ENCODE assay signal across 14 mouse cellular contexts in the genomic region with DNA sequence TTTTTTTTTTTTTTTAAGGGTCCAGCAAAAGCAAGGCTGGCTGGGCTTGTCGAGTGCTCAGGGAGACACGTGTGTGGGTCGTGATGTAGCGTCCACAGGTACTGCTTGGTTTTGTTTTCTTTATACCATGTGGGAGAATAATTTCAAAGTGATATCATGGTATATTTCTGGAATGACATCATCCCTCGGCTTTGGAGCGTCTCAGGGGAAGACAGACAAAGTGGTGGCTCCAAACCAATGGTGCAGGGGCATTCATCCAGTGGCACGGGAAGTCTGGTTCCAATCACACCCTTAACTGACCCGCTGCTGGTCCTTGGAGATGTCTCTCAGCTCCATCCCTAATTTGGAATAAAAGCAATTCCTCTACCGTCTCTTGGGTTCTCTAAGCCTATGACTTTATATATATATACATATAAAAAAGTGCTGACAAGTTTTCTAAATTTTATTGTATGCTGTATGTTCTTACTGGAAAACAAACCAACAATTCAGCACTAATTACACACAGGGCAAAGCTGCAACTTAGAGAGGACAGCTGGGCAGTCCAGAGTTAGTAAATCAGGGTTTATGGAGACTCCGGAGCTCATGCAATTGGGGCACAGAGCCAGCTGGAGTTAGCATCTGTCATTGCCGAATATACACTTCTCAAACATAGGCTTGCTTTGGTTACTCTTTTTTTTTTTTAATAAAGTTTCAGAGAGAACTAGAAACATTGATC.
DNase-seq lines count a peak whose midpoint lies in the region; ATAC-seq lines count a peak whose summit lies in the region.
"Had no signal": no experiment of that assay in that cellular context is flagged by ENCODE, and none has a peak within 500 bp of the region (broad histone marks: within the 10 kb centered on the region; RNA-seq: fewer than 3 reads in every experiment).

No protein-coding gene starts in this region.

- 64% methylated on average over 11 of the region's 11 CpGs for WGBS in kidney, embryonic 14.5 days
- 84% methylated on average over 11 of the region's 11 CpGs for WGBS in midbrain, embryonic 11.5 days
- 83% methylated on average over 11 of the region's 11 CpGs for WGBS in midbrain, embryonic 16.5 days
- 36% methylated on average over 11 of the region's 11 CpGs for WGBS in stomach, embryonic 16.5 days

- H3K9ac ChIP-seq in kidney, embryonic 14.5 days (ENCODE audit: low read depth, low read length), result no peak overlapping the region
- H3K9ac ChIP-seq in midbrain, embryonic 11.5 days (ENCODE audit: low read length), result no peak overlapping the region
- H3K9ac ChIP-seq in midbrain, embryonic 16.5 days (ENCODE audit: low read depth, low read length), result no peak overlapping the region
- no peak overlapping the region for H3K9ac ChIP-seq in stomach, embryonic 16.5 days (ENCODE audit: low read length)
- H3K9ac ChIP-seq: forebrain, postnatal 0 days; limb, embryonic 13.5 days had no signal

- no peaks in the 10 kb centered on the region for H3K9me3 ChIP-seq in kidney, embryonic 14.5 days (ENCODE audit: control insufficient read depth, low read length)
- H3K9me3 ChIP-seq in midbrain, embryonic 11.5 days (ENCODE audit: control insufficient read depth, low read length), result no peaks in the 10 kb centered on the region
- H3K9me3 ChIP-seq in midbrain, embryonic 16.5 days (replicated peaks; ENCODE audit: control insufficient read depth, low read length, poor library complexity, severe bottlenecking), result no peaks in the 10 kb centered on the region
- no peaks in the 10 kb centered on the region for H3K9me3 ChIP-seq in stomach, embryonic 16.5 days (replicated peaks; ENCODE audit: control insufficient read depth, low read length)
- H3K9me3 ChIP-seq: limb, embryonic 13.5 days had no signal

- peak; percentile 60; the same call in 1 of the 2 replicates for ATAC-seq in kidney, embryonic 14.5 days (ENCODE audit: low FRiP score, low TSS enrichment)
- ATAC-seq in midbrain, embryonic 11.5 days (ENCODE audit: low FRiP score), result no peak
- ATAC-seq in midbrain, embryonic 16.5 days, result no peak
- peak; percentile 60 for ATAC-seq in stomach, embryonic 16.5 days (ENCODE audit: insufficient read depth, low FRiP score)
- ATAC-seq in monocyte, adult 5-6 weeks (replicated peaks; ENCODE audit: insufficient number of reproducible peaks, low FRiP score, low TSS enrichment, poor library complexity, severe bottlenecking), result no peak
- ATAC-seq: forebrain, postnatal 0 days had no signal

- H3K36me3 ChIP-seq in kidney, embryonic 14.5 days (ENCODE audit: control insufficient read depth, insufficient read depth, low read length), result no peaks in the 10 kb centered on the region
- no peaks in the 10 kb centered on the region for H3K36me3 ChIP-seq in midbrain, embryonic 11.5 days (ENCODE audit: control insufficient read depth, insufficient read depth, low read length)
- H3K36me3 ChIP-seq in midbrain, embryonic 16.5 days (ENCODE audit: control insufficient read depth, insufficient read depth, low read length), result no peaks in the 10 kb centered on the region
- no peaks in the 10 kb centered on the region for H3K36me3 ChIP-seq in stomach, embryonic 16.5 days (ENCODE audit: control insufficient read depth, insufficient read depth, low read length)
- H3K36me3 ChIP-seq: limb, embryonic 13.5 days had no signal

- H3K4me3 ChIP-seq in kidney, embryonic 14.5 days (ENCODE audit: low read length), result no peak overlapping the region
- no peak overlapping the region for H3K4me3 ChIP-seq in midbrain, embryonic 11.5 days (ENCODE audit: low read depth, low read length)
- H3K4me3 ChIP-seq in midbrain, embryonic 16.5 days (ENCODE audit: low read depth, low read length), result no peak overlapping the region
- H3K4me3 ChIP-seq in stomach, embryonic 16.5 days (replicated peaks; ENCODE audit: low read length), result no peak overlapping the region
- H3K4me3 ChIP-seq: layer of hippocampus, adult 2 months; limb, embryonic 13.5 days had no signal

- H3K4me1 ChIP-seq in kidney, embryonic 14.5 days (ENCODE audit: control insufficient read depth, insufficient read depth, low read length), result no peaks in the 10 kb centered on the region
- H3K4me1 ChIP-seq in midbrain, embryonic 11.5 days (ENCODE audit: control insufficient read depth, insufficient read depth, low read length), result no peaks in the 10 kb centered on the region
- H3K4me1 ChIP-seq in midbrain, embryonic 16.5 days (ENCODE audit: control insufficient read depth, insufficient read depth, low read length), result no peaks in the 10 kb centered on the region
- peaks cover 4% of the 10 kb centered on the region; the same call in 1 of the 2 replicates for H3K4me1 ChIP-seq in stomach, embryonic 16.5 days (ENCODE audit: control insufficient read depth, insufficient read depth, low read length)

- H3K27ac ChIP-seq in kidney, embryonic 14.5 days (ENCODE audit: low read depth, low read length), result no peak overlapping the region
- H3K27ac ChIP-seq in midbrain, embryonic 11.5 days (ENCODE audit: low read depth, low read length), result no peak overlapping the region
- H3K27ac ChIP-seq in midbrain, embryonic 16.5 days (ENCODE audit: low read length), result no peak overlapping the region
- H3K27ac ChIP-seq in stomach, embryonic 16.5 days (ENCODE audit: low read length), result no peak overlapping the region
- H3K27ac ChIP-seq: layer of hippocampus, adult 2 months; limb, embryonic 13.5 days had no signal

- H3K27me3 ChIP-seq in kidney, embryonic 14.5 days (ENCODE audit: control insufficient read depth, insufficient read depth, low read length), result no peaks in the 10 kb centered on the region
- no peaks in the 10 kb centered on the region for H3K27me3 ChIP-seq in midbrain, embryonic 11.5 days (ENCODE audit: control insufficient read depth, insufficient read depth, low read length)
- no peaks in the 10 kb centered on the region for H3K27me3 ChIP-seq in midbrain, embryonic 16.5 days (ENCODE audit: control insufficient read depth, insufficient read depth, low read depth, low read length)
- no peaks in the 10 kb centered on the region for H3K27me3 ChIP-seq in stomach, embryonic 16.5 days (ENCODE audit: control insufficient read depth, insufficient read depth, low read length)
- H3K27me3 ChIP-seq: limb, embryonic 13.5 days had no signal

- H3K4me2 ChIP-seq in kidney, embryonic 14.5 days (replicated peaks; ENCODE audit: low read depth, low read length), result no peak overlapping the region
- no peak overlapping the region for H3K4me2 ChIP-seq in midbrain, embryonic 11.5 days
- H3K4me2 ChIP-seq in midbrain, embryonic 16.5 days (ENCODE audit: low read length), result no peak overlapping the region
- peak overlapping the region; percentile 11; the same call in 1 of the 2 replicates for H3K4me2 ChIP-seq in stomach, embryonic 16.5 days (ENCODE audit: low read depth, low read length)
- H3K4me2 ChIP-seq: limb, embryonic 13.5 days had no signal

- peak; percentile 11 for DNase-seq in adrenal gland, postnatal 14 days
- no peak for DNase-seq in adrenal gland, postnatal 10 days
- no peak for DNase-seq in kidney, postnatal 25 days
- peak; percentile 77 for DNase-seq in midbrain, embryonic 11.5 days (ENCODE audit: low spot score, missing footprints)
- DNase-seq: adrenal gland, adult 8-10 months; cerebellum, adult 18-20 months; forebrain, postnatal 0 days; thymus, postnatal 14 days had no signal

Comparison
In these comparisons a context has a peak if more than half of its experiments do, and no peak if none do; other contexts are left out.
1. DNase-seq: peak in adrenal gland, postnatal 14 days (single experiment) and midbrain, embryonic 11.5 days (single experiment); none in adrenal gland, postnatal 10 days (single experiment) and kidney, postnatal 25 days (0 of 2).
2. ATAC-seq: peak in kidney, embryonic 14.5 days (single experiment) and stomach, embryonic 16.5 days (single experiment); none in midbrain, embryonic 11.5 days (single experiment), midbrain, embryonic 16.5 days (single experiment) and monocyte, adult 5-6 weeks (single experiment).